Mouse (Mus musculus): ENCODE measurements at regions not wholly inside any gene's neighbourhood (a gene's known extent, or its start where the extent isn't known, plus 50 kb on each side); places are given as distances from the start of the nearest gene placed in this dataset.
A peak's percentile ranks its signal among the peaks of the same experiment; 100 is the strongest.

DNA sequence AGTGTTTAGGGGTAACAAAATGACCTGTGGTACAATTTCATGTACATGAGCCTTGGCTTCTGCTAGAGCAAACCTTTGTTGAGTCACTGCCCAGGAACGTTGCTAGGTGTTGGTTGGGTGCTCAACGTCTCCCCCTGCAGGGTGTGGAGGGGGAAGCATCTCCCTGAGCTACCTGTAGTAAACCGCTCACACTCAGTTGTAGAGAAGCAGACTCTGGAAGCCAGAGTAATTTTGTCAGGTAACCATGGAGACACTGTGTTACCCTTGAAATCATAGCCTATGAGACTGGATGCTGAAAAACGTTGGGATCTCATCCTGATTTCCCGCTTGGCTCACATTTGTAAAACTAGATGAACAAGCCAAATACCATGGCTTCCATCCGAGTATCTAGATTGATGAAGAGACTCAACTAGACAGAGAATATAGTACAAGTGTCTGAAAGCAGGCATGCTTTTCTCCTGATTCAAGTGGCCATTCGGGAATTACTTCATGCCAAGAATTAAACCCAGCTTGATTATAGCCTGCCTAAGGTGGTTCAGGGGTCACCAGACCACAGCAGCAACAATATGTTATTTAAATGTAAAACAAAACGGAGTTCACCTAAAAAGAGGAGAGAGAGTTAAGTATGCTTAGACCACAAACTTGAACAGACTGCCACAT lies 63.7 kb upstream of the Ctla4 start:
- peak; percentile 24 to 55 for DNase-seq (ENCODE audit: low spot score in 2 of 2)

DNA sequence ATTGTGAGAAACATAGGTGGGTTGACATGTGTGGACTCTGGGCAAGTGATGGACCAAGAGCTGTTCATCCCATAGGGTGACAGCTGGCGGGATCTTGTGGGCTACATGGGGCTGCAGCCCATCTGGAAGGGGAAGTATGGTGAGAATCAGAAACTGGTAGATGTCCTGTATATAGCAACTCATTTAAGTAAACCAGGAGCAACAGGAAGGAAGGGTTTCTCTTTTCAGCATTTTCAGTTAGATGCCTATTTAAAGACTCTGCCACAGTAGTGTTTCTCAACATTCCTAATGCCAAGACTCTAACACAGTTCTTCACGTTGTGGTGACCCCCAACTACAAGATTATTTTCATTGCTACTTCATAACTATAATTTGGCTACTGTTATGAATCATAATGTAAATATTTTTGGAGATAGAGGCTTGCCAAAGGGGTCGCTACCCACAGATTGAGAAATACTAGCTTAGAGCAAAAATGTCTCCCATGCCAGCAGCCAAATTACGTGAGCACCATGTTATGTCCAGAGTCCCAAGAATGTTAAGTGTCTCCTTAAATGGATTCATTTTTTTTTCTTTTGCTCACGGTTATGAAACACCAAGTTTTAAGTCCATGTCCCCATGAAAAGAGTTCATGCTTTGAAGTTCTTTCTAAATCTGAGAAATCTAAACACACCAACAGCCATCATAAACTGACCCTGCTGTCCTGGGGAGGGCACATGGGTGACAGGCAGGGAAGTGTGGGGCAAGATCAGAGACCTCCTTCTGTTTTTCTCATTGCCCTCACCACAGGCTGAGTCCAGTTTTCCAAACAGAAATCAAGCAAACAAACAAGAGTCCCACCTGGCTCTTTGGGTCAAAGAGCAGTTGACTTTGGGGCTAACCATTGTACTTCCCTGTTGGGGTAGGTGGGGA lies 62.3 kb upstream of the Ctla4 start:
- no peak for DNase-seq (ENCODE audit: low spot score in 2 of 2)

GRCm38 (mm10) chr1:60825256-60826186 lies 61.3 kb upstream of the Ctla4 start:
- peak in 1 of 2 experiments; percentile 33 for DNase-seq (ENCODE audit: low spot score in 2 of 2)

DNA sequence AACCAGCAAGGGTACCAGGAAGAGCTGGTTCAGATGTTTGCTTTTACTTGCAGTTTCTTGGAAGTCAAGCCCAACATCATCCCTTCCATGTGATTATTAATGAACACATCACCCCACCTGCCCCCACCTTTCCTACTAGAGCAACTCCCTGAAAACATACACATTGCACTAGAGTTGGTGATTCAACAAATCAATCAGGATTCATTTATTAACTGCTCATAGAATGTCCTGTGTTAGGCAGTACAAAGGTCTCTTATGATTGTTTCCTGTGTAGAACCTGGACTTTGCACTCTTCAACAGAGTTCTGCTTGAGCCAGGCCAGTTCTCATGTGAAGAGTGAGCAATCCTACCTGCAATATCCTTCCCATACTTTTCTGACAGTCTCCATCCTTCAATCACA lies 59.8 kb upstream of the Ctla4 start:
- DNase-seq (ENCODE audit: low spot score in 2 of 2) = no peak

DNA sequence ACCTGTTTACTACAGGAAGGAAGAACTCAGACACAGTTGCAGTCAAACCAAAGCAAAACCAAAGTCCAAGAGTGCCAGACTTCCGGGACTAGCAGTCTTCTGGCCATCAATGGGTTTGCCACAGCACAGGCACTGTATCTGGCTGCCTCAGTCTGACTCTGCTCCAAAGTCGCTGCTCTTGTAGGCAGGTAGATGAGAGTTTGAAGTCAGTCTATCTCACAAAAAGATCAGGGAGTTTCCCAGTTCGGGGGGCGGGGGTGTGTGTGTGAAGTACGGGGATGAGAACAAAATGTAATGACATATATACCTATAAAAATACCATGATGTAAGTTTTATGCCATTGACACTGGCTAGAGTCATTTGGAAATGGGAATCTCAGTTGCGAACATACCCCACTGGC lies 58.6 kb upstream of the Ctla4 start:
- no peak for DNase-seq (ENCODE audit: low spot score in 2 of 2)

DNA sequence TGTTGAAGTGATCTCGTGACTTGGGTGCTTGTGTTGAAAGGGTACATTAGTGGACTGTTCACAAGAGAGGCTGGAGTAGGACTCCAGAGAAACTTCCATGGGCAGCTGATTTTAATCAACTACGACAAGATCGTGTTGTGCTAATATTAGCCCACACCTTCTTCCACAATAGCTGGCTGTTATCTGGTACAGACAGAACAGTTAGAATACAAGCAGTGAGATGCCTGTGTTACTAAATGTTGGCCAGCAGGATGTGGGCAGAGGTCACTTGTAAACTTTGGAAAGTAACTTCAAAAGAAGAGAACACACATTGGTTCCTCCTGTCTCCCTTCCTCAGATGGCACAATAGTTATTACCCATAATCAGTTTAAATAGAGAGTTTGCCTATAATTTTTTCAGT lies 57.0 kb upstream of the Ctla4 start:
- DNase-seq (ENCODE audit: low spot score in 2 of 2) = no peak

DNA sequence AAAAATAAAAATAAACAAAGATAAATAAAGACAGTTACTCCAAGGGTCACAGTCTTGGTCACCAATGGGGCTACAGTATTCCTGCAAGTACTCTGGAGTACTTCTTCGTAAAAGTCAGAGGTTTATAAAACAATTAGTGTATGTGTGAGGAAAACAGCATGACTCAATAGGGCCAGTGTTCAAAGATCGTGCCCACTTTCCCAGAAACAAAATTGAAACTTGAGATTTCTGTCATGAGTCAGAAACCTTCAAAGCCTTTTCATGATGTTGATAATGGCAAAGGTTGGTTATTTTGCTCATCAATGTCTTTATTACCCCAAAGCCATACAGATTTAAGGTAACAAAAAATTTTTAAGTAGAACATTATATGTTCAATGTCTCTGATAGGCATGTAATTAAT lies 53.1 kb upstream of the Ctla4 start:
- DNase-seq (ENCODE audit: low spot score in 2 of 2) = no peak
